Mouse (Mus musculus) CD4-positive, CD25-positive, alpha-beta regulatory T cell, adult 9 weeks (primary cell): ENCODE results near the gene Cd164l2. TPM values are rescaled to one million over a fixed set of nuclear protein-coding genes. Genes with fewer than 3 reads are reported as not detected.

Source experiments
- polyA plus RNA-seq: library from polyadenylated mRNA; unstranded; fragments of 100-300 nt; shearing (Covaris generic); gene quantifications from one replicate; pipeline ENCODE4 v1.2.1, GENCODE M21; 2017

Cd164l2 gene
- polyA plus RNA-seq = not detected

DNA sequence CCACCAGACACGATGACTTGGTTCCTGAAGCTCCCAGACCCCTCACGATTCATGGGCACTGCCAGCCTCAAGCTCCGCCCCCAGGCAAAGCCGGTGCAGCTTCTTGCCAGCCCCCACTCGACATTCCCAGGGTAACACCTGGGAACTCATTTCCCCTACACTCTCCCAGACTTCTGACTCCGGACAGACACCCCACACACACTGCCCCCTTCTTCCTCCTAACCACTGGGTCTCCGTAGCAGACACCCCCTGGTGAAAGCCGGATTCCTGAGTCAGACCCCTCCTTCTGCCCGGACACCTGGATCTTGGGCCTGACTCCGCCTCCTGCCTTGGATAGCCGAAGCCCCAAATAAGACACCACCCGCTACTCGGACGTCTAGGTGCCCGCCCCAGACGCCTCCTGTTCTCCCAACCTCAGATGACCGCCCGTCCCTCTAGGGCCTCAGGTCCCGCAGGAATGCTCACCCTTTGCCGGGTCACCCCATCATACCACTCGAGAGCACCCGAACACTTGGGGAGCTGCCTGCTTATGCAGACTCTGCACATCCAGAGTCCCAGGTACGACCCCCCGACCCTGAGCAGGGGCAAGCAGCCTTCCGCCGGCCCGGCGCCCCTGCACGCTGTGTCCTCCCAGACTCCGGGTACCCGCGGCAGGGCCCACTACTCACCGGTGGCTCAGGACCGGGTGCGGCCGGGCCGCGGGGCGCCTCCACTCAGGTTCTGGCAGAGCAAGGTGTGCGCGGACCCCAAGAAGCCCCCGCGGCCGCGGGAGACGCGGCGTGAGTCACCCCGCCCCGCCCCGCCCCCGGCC lies at the start of gene Cd164l2, which contains the start of gene Gpr3:
Cd164l2 (plus strand) TSS at position 381 of the 811 bp plus-strand sequence.
Gpr3 (minus strand) TSS at position 786 of the 811 bp plus-strand sequence.

DNA sequence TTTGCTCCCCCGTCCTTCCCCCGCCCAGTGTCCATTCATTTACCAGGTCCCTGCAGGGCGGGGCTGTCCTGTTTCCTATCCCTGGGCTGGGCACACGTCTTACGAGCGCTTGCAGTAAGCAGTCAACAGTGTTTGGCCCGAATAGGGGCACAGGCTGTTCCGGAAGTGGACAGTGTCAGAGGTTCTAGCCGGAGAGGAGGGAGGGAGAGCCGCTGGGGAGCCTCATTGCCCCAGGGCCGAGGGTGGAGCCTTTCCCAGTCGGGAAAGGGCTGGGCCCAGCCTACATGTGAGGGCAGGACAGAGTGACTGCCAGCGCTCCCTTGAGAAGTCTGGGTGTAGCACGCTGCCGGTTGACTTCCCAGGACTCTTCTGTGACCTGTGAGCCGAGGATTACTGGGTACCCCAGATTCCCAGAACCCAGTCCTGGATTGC lies 28.6 kb downstream of the Cd164l2 start, which contains the start of gene Map3k6:
Map3k6 (plus strand) TSS at position 329 of the 432 bp plus-strand sequence.

GRCm38 (mm10) chr4:133262882-133263281 lies 51.0 kb downstream of the Cd164l2 start, which contains the start of gene Sytl1:
Gene Sytl1 (minus strand): TSS chr4:133263113.

Other genes with a start within 250 kb of the Cd164l2 start
- gene Fgr, start 238.0 kb upstream of the Cd164l2 start, polyA plus RNA-seq = 4.0 TPM
- 4.5 TPM for gene Ahdc1, start 200.9 kb upstream of the Cd164l2 start, polyA plus RNA-seq
- 104 TPM for gene Wasf2, start 81.6 kb upstream of the Cd164l2 start, polyA plus RNA-seq
- not detected for gene Gpr3, start 405 bp downstream of the Cd164l2 start, polyA plus RNA-seq
- not detected for gene Map3k6, start 28.7 kb downstream of the Cd164l2 start, polyA plus RNA-seq
- 53.7 TPM for gene Sytl1, start 51.0 kb downstream of the Cd164l2 start, polyA plus RNA-seq
- gene Tmem222, start 65.7 kb downstream of the Cd164l2 start, polyA plus RNA-seq = 87.6 TPM
- 3.8 TPM for gene Wdtc1, start 141.3 kb downstream of the Cd164l2 start, polyA plus RNA-seq
- gene Slc9a1, start 157.6 kb downstream of the Cd164l2 start, polyA plus RNA-seq = 26.6 TPM